Mouse (Mus musculus): ENCODE results near the gene Prpsap1. TPM values are rescaled to one million over a fixed set of nuclear protein-coding genes. Genes with fewer than 3 reads are reported as not detected.
"Not testable (repeated sequence)": the region's sequence is repeated elsewhere in the genome, so short reads cannot be mapped to it uniquely, and the experiment has no call there.

Gene Prpsap1
- polyA plus RNA-seq, 1 experiment from 2014 or later: 206 TPM

GRCm38 (mm10) chr11:116472275-116472674 lies 21.7 kb downstream of the Prpsap1 start:
- no peak overlapping the region for H3K9ac ChIP-seq
- no peaks in the 10 kb centered on the region for H3K4me1 ChIP-seq (ENCODE audit: insufficient read depth)
- no peaks in the 10 kb centered on the region for H3K9me3 ChIP-seq (ENCODE audit: low read depth, low read length)
- ATAC-seq (ENCODE audit: insufficient read depth) (no peak), DNase-seq (no peak)
- WGBS: 72% methylated on average over 4 of the region's 4 CpGs
- H3K36me3 ChIP-seq (ENCODE audit: insufficient read depth): peaks cover 76% of the 10 kb centered on the region
- H3K27me3 ChIP-seq (ENCODE audit: insufficient read depth, low read length): no peaks in the 10 kb centered on the region
- no peak overlapping the region for H3K27ac ChIP-seq (ENCODE audit: low read depth)
- no peak overlapping the region for H3K4me2 ChIP-seq
- no peak overlapping the region for H3K4me3 ChIP-seq (ENCODE audit: low read depth, low read length)
- no peak for TF ChIP-seq CTCF (IDR thresholded peaks at IDR 0.05; ENCODE audit: low read depth)

- no peak for TF ChIP-seq CTCF (IDR thresholded peaks at IDR 0.05; ENCODE audit: low read depth)
- DNase-seq (no peak), ATAC-seq (ENCODE audit: insufficient read depth) (no peak)
- Histone ChIP-seq H3K9me3 (ENCODE audit: low read depth, low read length) (no peaks in the 10 kb centered on the region), H3K27me3 (ENCODE audit: insufficient read depth, low read length) (no peaks in the 10 kb centered on the region), H3K27ac (ENCODE audit: low read depth) (no peak overlapping the region), H3K4me3 (ENCODE audit: low read depth, low read length) (no peak overlapping the region), H3K4me1 (ENCODE audit: insufficient read depth) (no peaks in the 10 kb centered on the region), H3K4me2 (no peak overlapping the region), H3K36me3 (ENCODE audit: insufficient read depth) (peaks cover 62% of the 10 kb centered on the region), H3K9ac (no peak overlapping the region)
- WGBS: 87% methylated on average over 4 of the region's 4 CpGs
Measured at GRCm38 (mm10) chr11:116470896-116471295, 23.1 kb downstream of the Prpsap1 start.

GRCm38 (mm10) chr11:116470249-116470648 lies 23.8 kb downstream of the Prpsap1 start:
- ATAC-seq (ENCODE audit: insufficient read depth) (no peak), DNase-seq (no peak)
- TF ChIP-seq CTCF (IDR thresholded peaks at IDR 0.05; ENCODE audit: low read depth): no peak
- WGBS: 85% methylated on average over 3 of the region's 3 CpGs
- H3K4me3 ChIP-seq (ENCODE audit: low read depth, low read length): no peak overlapping the region
- H3K36me3 ChIP-seq (ENCODE audit: insufficient read depth): peaks cover 56% of the 10 kb centered on the region
- H3K27me3 ChIP-seq (ENCODE audit: insufficient read depth, low read length): no peaks in the 10 kb centered on the region
- H3K4me1 ChIP-seq (ENCODE audit: insufficient read depth): no peaks in the 10 kb centered on the region
- no peak overlapping the region for H3K9ac ChIP-seq
- H3K4me2 ChIP-seq: no peak overlapping the region
- H3K27ac ChIP-seq (ENCODE audit: low read depth): no peak overlapping the region
- no peaks in the 10 kb centered on the region for H3K9me3 ChIP-seq (ENCODE audit: low read depth, low read length)

- not testable (repeated sequence) for H3K27me3 ChIP-seq (ENCODE audit: insufficient read depth, low read length); H3K9ac ChIP-seq; H3K27ac ChIP-seq (ENCODE audit: low read depth); H3K4me3 ChIP-seq (ENCODE audit: low read depth, low read length); DNase-seq; H3K4me2 ChIP-seq; ATAC-seq (ENCODE audit: insufficient read depth); H3K4me1 ChIP-seq (ENCODE audit: insufficient read depth); H3K9me3 ChIP-seq (ENCODE audit: low read depth, low read length)
- 73% methylated on average over 3 of the region's 3 CpGs for WGBS
- peaks cover 37% of the 10 kb centered on the region for H3K36me3 ChIP-seq (ENCODE audit: insufficient read depth)
Measured at GRCm38 (mm10) chr11:116468338-116468737, 25.7 kb downstream of the Prpsap1 start.

DNA sequence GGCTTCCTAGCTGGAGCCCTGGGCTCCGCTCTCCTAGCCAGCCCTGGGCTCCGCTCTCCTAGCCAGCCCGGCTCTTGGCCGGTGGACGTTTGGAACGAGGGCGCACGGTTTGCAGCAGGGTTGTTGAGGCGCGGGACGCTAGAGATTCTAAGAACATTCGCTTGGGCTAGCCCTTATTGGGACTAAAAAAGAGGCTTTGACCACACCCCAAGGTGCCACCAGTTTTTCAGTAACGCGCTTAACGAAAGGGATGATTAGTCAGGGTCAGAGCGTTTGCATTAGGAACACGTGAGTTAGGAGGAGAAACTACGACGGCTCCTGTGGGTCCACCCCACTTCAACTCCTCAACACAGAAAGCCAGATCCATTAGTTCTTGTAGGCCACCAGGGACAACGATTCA lies 27.9 kb downstream of the Prpsap1 start, which contains the start of gene Qrich2:
Qrich2 (minus strand) TSS at position 101 of the 400 bp plus-strand sequence.
- WGBS: 53% methylated on average over 20 of the region's 20 CpGs
- Histone ChIP-seq H3K4me2 (no peak within 1 kb of the TSS), H3K27ac (ENCODE audit: low read depth) (no peak within 1 kb of the TSS), H3K9ac (no peak within 1 kb of the TSS), H3K4me1 (ENCODE audit: insufficient read depth) (no peaks in the 10 kb centered on the region), H3K36me3 (ENCODE audit: insufficient read depth) (peaks cover 15% of the 10 kb centered on the region), H3K27me3 (ENCODE audit: insufficient read depth, low read length) (no peaks in the 10 kb centered on the region), H3K9me3 (ENCODE audit: low read depth, low read length) (no peaks in the 10 kb centered on the region), H3K4me3 (ENCODE audit: low read depth, low read length) (no peak within 1 kb of the TSS)
- TF ChIP-seq CTCF (IDR thresholded peaks at IDR 0.05; ENCODE audit: low read depth): no peak
- ATAC-seq (ENCODE audit: insufficient read depth) (no peak), DNase-seq (no peak)

GRCm38 (mm10) chr11:116463833-116464232 lies 30.2 kb downstream of the Prpsap1 start:
- 2% methylated on average over 2 of the region's 2 CpGs for WGBS
- DNase-seq: peak; percentile 90
- Histone ChIP-seq H3K27me3 (ENCODE audit: insufficient read depth, low read length) (no peaks in the 10 kb centered on the region), H3K9ac (no peak overlapping the region), H3K4me2 (no peak overlapping the region), H3K4me1 (ENCODE audit: insufficient read depth) (no peaks in the 10 kb centered on the region), H3K36me3 (ENCODE audit: insufficient read depth) (no peaks in the 10 kb centered on the region), H3K9me3 (ENCODE audit: low read depth, low read length) (no peaks in the 10 kb centered on the region), H3K27ac (ENCODE audit: low read depth) (no peak overlapping the region), H3K4me3 (ENCODE audit: low read depth, low read length) (no peak overlapping the region)
- TF ChIP-seq CTCF (IDR thresholded peaks at IDR 0.05; ENCODE audit: low read depth): peak; percentile 91
- ATAC-seq (ENCODE audit: insufficient read depth): peak; percentile 82

DNA sequence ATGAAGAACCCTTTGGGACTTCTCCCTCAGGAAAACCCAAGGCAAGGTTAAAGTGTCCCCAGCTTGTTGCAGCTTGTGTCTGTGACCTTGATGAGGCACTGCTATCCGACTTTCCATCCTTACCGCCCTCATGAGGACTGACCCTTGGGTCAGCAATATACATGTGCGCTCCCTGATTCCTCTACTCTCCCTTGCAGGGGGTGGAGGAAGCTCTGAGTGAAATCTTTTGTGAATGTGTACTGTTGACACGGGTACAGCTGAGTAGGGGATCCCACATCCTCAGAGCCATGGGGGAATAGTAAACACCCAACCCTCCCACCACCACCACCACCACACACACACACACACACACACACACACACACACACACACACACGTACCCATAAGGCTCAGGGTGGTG lies 30.7 kb downstream of the Prpsap1 start:
- WGBS: 58% methylated on average over 5 of the region's 5 CpGs
- no peak overlapping the region for H3K9ac ChIP-seq
- H3K27ac ChIP-seq (ENCODE audit: low read depth): no peak overlapping the region
- TF ChIP-seq CTCF (IDR thresholded peaks at IDR 0.05; ENCODE audit: low read depth): no peak
- no peaks in the 10 kb centered on the region for H3K9me3 ChIP-seq (ENCODE audit: low read depth, low read length)
- H3K4me3 ChIP-seq (ENCODE audit: low read depth, low read length): no peak overlapping the region
- H3K4me1 ChIP-seq (ENCODE audit: insufficient read depth): no peaks in the 10 kb centered on the region
- ATAC-seq (ENCODE audit: insufficient read depth) (no peak; the same call in none of the 2 replicates), DNase-seq (no peak)
- no peak overlapping the region for H3K4me2 ChIP-seq
- no peaks in the 10 kb centered on the region for H3K36me3 ChIP-seq (ENCODE audit: insufficient read depth)
- H3K27me3 ChIP-seq (ENCODE audit: insufficient read depth, low read length): no peaks in the 10 kb centered on the region

- no peaks in the 10 kb centered on the region for H3K9me3 ChIP-seq (ENCODE audit: low read depth, low read length)
- no peak overlapping the region for H3K9ac ChIP-seq
- DNase-seq (no peak), ATAC-seq (ENCODE audit: insufficient read depth) (no peak)
- H3K27ac ChIP-seq (ENCODE audit: low read depth): no peak overlapping the region
- H3K4me1 ChIP-seq (ENCODE audit: insufficient read depth): no peaks in the 10 kb centered on the region
- no peaks in the 10 kb centered on the region for H3K27me3 ChIP-seq (ENCODE audit: insufficient read depth, low read length)
- WGBS: 59% methylated on average over 4 of the region's 4 CpGs
- H3K36me3 ChIP-seq (ENCODE audit: insufficient read depth): no peaks in the 10 kb centered on the region
- H3K4me2 ChIP-seq: no peak overlapping the region
- H3K4me3 ChIP-seq (ENCODE audit: low read depth, low read length): no peak overlapping the region
- TF ChIP-seq CTCF (IDR thresholded peaks at IDR 0.05; ENCODE audit: low read depth): no peak
Measured at GRCm38 (mm10) chr11:116459786-116460185, 34.2 kb downstream of the Prpsap1 start.
